Mouse (Mus musculus) urinary bladder, postnatal 14 days (tissue): ENCODE data around the gene Pcbp2.
A peak's percentile ranks its signal among the peaks of the same experiment; 100 is the strongest.

Experiments
- DNase-seq: peaks from one replicate; pipeline ENCODE4 v3.0.0; 2021; ENCODE audit warnings: low spot score

Pcbp2 gene

GRCm38 (mm10) chr15:102470183-102470604 is at the start of gene Pcbp2:
Gene Pcbp2, plus strand, starts transcription at chr15:102470539.
- DNase-seq: peak; percentile 96

- no peak for DNase-seq
Observed at GRCm38 (mm10) chr15:102420986-102421385, 49.4 kb upstream of the Pcbp2 start.

- DNase-seq: peak; percentile 43
Observed at GRCm38 (mm10) chr15:102421437-102421836, 48.9 kb upstream of the Pcbp2 start.

GRCm38 (mm10) chr15:102423602-102424240 is 46.6 kb upstream of the Pcbp2 start:
- no peak for DNase-seq

- DNase-seq: no peak
Observed at GRCm38 (mm10) chr15:102424657-102425056, 45.7 kb upstream of the Pcbp2 start.

- no peak for DNase-seq
Observed at GRCm38 (mm10) chr15:102426963-102427362, 43.4 kb upstream of the Pcbp2 start.

- DNase-seq: no peak
Observed at GRCm38 (mm10) chr15:102432046-102432445, 38.3 kb upstream of the Pcbp2 start.

GRCm38 (mm10) chr15:102433173-102433572 is 37.2 kb upstream of the Pcbp2 start:
- DNase-seq: no peak

- peak; percentile 88 for DNase-seq
Observed at GRCm38 (mm10) chr15:102442490-102442889, 27.8 kb upstream of the Pcbp2 start.

GRCm38 (mm10) chr15:102445146-102445545 is 25.2 kb upstream of the Pcbp2 start, which contains the start of gene Amhr2:
Gene Amhr2, plus strand, starts transcription at chr15:102445367.
- no peak for DNase-seq

- no peak for DNase-seq
Observed at GRCm38 (mm10) chr15:102446448-102446847, 23.9 kb upstream of the Pcbp2 start.

- DNase-seq: no peak
Observed at GRCm38 (mm10) chr15:102449366-102449765, 21.0 kb upstream of the Pcbp2 start.

GRCm38 (mm10) chr15:102450928-102451327 is 19.4 kb upstream of the Pcbp2 start:
- no peak for DNase-seq

GRCm38 (mm10) chr15:102451666-102452430 is 18.5 kb upstream of the Pcbp2 start:
- DNase-seq: no peak

GRCm38 (mm10) chr15:102455993-102456392 is 14.3 kb upstream of the Pcbp2 start:
- DNase-seq: no peak

- no peak for DNase-seq
Observed at GRCm38 (mm10) chr15:102458050-102458736, 12.1 kb upstream of the Pcbp2 start.

GRCm38 (mm10) chr15:102458904-102459317 is 11.4 kb upstream of the Pcbp2 start, which contains the start of gene Prr13:
Gene Prr13, plus strand, starts transcription at chr15:102459028.
- peak; percentile 97 for DNase-seq

GRCm38 (mm10) chr15:102459381-102459780 is 11.0 kb upstream of the Pcbp2 start:
- DNase-seq: no peak

GRCm38 (mm10) chr15:102459847-102460246 is 10.5 kb upstream of the Pcbp2 start:
- no peak for DNase-seq

GRCm38 (mm10) chr15:102460409-102460808 is 9.9 kb upstream of the Pcbp2 start:
- DNase-seq: no peak

- DNase-seq: no peak
Observed at GRCm38 (mm10) chr15:102460971-102461370, 9.4 kb upstream of the Pcbp2 start.

GRCm38 (mm10) chr15:102461430-102462075 is 8.8 kb upstream of the Pcbp2 start:
- DNase-seq: no peak
